Mouse (Mus musculus) midbrain, embryonic 11.5 days (tissue): ENCODE results near the gene Mrpl52. TPM values are rescaled to one million over a fixed set of nuclear protein-coding genes. Genes with fewer than 3 reads are reported as not detected.

Experiments
- ATAC-seq: fragments of 200-750 bp; cut with Nextera tagmentation; 2 replicates; pipeline ENCODE4 v1.8.0; 2017; ENCODE audit warnings: moderate TSS enrichment, moderate library complexity; ENCODE audit not compliant: low FRiP score
- DNase-seq: peaks from one replicate; pipeline ENCODE4 v3.0.0; 2015; ENCODE audit warnings: low spot score; ENCODE audit errors: missing footprints
- H3K27ac ChIP-seq: fragments of 300-500 bp; sonication (generic); 2 replicates; pipeline ENCODE4 v1.5.1; 2014; ENCODE audit warnings: low read depth, low read length
- H3K27me3 ChIP-seq: fragments of 300-500 bp; sonication (generic); 2 replicates; pipeline ENCODE4 v1.6.1; 2014; ENCODE audit warnings: mild to moderate bottlenecking, low read length, moderate library complexity, mixed read lengths; ENCODE audit not compliant: control insufficient read depth, insufficient read depth
- H3K36me3 ChIP-seq: fragments of 300-500 bp; sonication (generic); 2 replicates; pipeline ENCODE4 v1.6.1; 2014; ENCODE audit warnings: mild to moderate bottlenecking, low read length, moderate library complexity, mixed read lengths; ENCODE audit not compliant: control insufficient read depth, insufficient read depth
- H3K4me1 ChIP-seq: fragments of 300-500 bp; sonication (generic); 2 replicates; pipeline ENCODE4 v1.6.1; 2014; ENCODE audit warnings: low read length; ENCODE audit not compliant: control insufficient read depth, insufficient read depth
- H3K4me2 ChIP-seq: fragments of 300-500 bp; sonication (generic); 2 replicates; pipeline ENCODE4 v1.6.1; 2014; ENCODE audit warnings: mild to moderate bottlenecking, moderate library complexity
- H3K4me3 ChIP-seq: fragments of 300-500 bp; sonication (generic); 2 replicates; pipeline ENCODE4 v1.5.1; 2014; ENCODE audit warnings: low read depth, low read length
- H3K9ac ChIP-seq: fragments of 300-500 bp; sonication (generic); 2 replicates; pipeline ENCODE4 v1.6.1; 2014; ENCODE audit warnings: low read length
- H3K9me3 ChIP-seq: fragments of 300-500 bp; sonication (generic); 2 replicates; pipeline ENCODE4 v1.6.1; 2016; ENCODE audit warnings: low read length; ENCODE audit not compliant: control insufficient read depth
- WGBS: fragments of 180-500 bp; shearing (Covaris S2); extraction: QIAGEN DNeasy Blood & Tissue Kit; methylation state at CpG from one replicate; pipeline ENCODE4 v1.1.7; 2014; 5-methylcytosine and 5-hydroxymethylcytosine counted together
- polyA plus RNA-seq: library from polyadenylated mRNA; unstranded; fragments of >200 nt; fragmentation: Nextera tagmentation; extraction: Ambion mirVana; gene quantifications from 2 replicates; pipeline ENCODE4 v1.2.1, GENCODE M21; 2014

Gene Mrpl52
- 238 and 253 TPM in 2 replicates for polyA plus RNA-seq

- H3K36me3 ChIP-seq = no peaks in the 10 kb centered on the region
- peak; percentile 98 for DNase-seq
- ATAC-seq = peak; percentile 85
- H3K27me3 ChIP-seq = no peaks in the 10 kb centered on the region
- under 1% methylated on average over 48 of the region's 48 CpGs for WGBS
- no peaks in the 10 kb centered on the region for H3K9me3 ChIP-seq
- peak within 1 kb of the TSS; percentile 88 for H3K9ac ChIP-seq
- H3K4me3 ChIP-seq = peak within 1 kb of the TSS; percentile 86
- H3K4me2 ChIP-seq = peak within 1 kb of the TSS; percentile 52
- peaks cover 19% of the 10 kb centered on the region for H3K4me1 ChIP-seq
- peak within 1 kb of the TSS; percentile 76 for H3K27ac ChIP-seq
These were observed at the start of gene Mrpl52 for GRCm38 (mm10) chr14:54426689-54427398. TSS of gene Mrpl52 (plus strand) at chr14:54426909.

DNA sequence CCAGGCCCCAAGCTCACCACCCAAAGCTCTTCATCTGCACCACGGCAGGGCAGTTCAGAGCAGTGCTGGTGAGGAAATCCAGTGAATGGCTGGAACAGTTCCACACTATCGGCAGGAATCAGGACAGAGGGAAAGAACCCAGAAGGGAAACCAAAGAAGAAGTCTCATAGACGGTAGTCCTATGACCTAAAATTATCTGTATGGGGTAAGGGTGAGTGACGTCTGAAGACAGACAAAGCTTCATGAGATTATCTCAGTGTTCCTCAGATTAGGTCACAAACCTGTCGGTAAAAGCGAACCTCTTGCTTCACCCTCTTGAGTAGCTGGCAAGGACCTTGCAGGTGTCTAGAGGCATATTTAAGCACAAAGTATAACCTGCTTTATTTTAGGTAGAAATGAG is 49.5 kb upstream of the Mrpl52 start:
- Histone ChIP-seq H3K27ac (no peak overlapping the region), H3K4me3 (no peak overlapping the region), H3K36me3 (no peaks in the 10 kb centered on the region), H3K9ac (no peak overlapping the region), H3K27me3 (no peaks in the 10 kb centered on the region), H3K4me2 (no peak overlapping the region), H3K4me1 (no peaks in the 10 kb centered on the region), H3K9me3 (no peaks in the 10 kb centered on the region)
- 86% methylated on average over 6 of the region's 6 CpGs for WGBS
- ATAC-seq (no peak), DNase-seq (peak; percentile 39)

DNA sequence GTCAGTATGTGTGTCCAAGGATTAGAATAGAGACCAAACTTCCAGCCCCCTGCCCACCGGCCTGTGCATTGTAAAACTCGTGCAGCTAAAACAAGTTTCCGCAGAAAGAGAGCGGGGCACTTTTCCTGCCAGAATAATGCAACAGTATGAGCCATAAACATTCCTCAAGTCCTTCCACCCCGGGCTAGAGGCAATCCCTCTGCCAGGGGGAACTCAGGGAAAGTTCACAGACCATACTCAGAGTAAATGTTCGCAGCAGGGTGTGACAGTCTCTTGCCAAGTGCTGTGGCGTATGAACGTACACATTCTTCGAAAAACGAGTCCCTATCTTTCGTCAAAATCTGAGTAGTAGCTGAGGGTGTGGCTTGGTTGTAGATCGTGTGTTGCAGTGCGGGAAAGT is 47.1 kb upstream of the Mrpl52 start:
- Histone ChIP-seq H3K4me1 (no peaks in the 10 kb centered on the region; the same call in 1 of the 2 replicates), H3K9ac (no peak overlapping the region), H3K4me2 (no peak overlapping the region), H3K27ac (no peak overlapping the region), H3K9me3 (no peaks in the 10 kb centered on the region), H3K27me3 (no peaks in the 10 kb centered on the region), H3K36me3 (no peaks in the 10 kb centered on the region), H3K4me3 (no peak overlapping the region)
- ATAC-seq (no peak), DNase-seq (no peak)
- 87% methylated on average over 13 of the region's 13 CpGs for WGBS

DNA sequence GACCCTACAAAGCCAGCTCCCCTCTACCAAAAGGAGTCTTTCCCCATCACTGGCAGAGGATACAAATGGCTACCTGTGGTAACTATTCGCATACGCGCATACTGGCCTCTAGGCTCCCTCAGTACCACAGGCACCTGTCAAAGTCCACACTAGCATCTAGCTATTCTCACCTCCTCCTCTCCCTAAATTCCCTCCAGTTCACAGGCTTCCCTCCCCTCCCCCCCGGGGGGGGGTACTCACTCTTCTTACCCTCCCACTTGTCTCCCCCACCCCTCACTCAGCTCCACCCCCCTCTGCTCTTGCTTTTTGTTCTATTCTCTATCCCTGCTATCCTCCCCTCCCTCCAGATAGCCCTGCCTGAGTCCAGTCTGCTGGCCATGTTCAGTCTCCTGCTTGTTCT is 46.1 kb upstream of the Mrpl52 start:
- Histone ChIP-seq H3K4me2 (no peak overlapping the region), H3K36me3 (no peaks in the 10 kb centered on the region), H3K9ac (no peak overlapping the region), H3K27ac (no peak overlapping the region), H3K9me3 (no peaks in the 10 kb centered on the region), H3K27me3 (no peaks in the 10 kb centered on the region), H3K4me1 (no peaks in the 10 kb centered on the region; the same call in 1 of the 2 replicates), H3K4me3 (no peak overlapping the region)
- 68% methylated on average over 4 of the region's 4 CpGs for WGBS
- ATAC-seq (no peak), DNase-seq (peak; percentile 53)

DNA sequence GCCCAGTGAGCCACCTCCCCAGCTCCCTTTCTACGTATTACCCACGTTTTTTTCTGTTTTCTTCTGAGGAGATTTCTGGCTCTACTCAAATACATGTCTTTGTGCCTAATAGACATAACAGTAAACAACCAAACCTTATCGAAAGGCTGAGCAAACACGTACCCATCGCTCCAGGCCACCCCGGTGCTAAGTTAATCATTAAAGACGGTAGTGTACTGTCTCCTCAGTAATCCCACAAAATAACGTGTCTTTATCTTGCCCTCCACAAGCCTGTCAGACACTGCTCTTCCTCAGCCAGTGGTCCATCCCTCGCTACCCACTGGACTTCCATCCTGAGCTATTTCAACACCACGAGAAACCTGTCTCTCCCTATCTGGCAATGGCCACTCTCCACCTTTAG is 44.9 kb upstream of the Mrpl52 start:
- Histone ChIP-seq H3K9ac (no peak overlapping the region), H3K9me3 (no peaks in the 10 kb centered on the region), H3K36me3 (no peaks in the 10 kb centered on the region), H3K27me3 (no peaks in the 10 kb centered on the region), H3K27ac (no peak overlapping the region), H3K4me1 (no peaks in the 10 kb centered on the region; the same call in 1 of the 2 replicates), H3K4me3 (no peak overlapping the region), H3K4me2 (no peak overlapping the region)
- 88% methylated on average over 10 of the region's 10 CpGs for WGBS
- no peak for ATAC-seq
- no peak for DNase-seq

DNA sequence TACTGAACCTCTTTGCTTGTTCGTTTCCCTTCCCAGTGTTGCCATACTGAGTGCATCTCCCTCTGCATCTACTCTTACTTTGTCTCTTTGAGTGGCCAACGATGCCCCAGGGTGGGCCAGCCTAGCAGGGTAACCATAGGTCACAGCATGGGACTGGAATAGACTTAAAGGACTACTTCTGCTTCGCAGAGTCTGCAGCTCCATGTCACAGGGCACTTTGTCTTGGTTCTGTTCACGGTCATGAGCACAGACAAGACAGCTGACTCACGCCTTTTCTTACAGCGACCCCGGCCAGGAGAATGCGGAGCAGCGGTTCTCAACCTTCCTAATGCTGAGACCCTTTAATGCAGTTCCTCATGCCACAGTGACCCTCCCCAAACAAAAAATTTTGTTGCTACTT is 44.1 kb upstream of the Mrpl52 start:
- H3K9me3 ChIP-seq = no peaks in the 10 kb centered on the region
- no peaks in the 10 kb centered on the region; the same call in 1 of the 2 replicates for H3K4me1 ChIP-seq
- no peaks in the 10 kb centered on the region for H3K36me3 ChIP-seq
- ATAC-seq = no peak
- no peak overlapping the region for H3K27ac ChIP-seq
- peak; percentile 64 for DNase-seq
- no peak overlapping the region for H3K4me3 ChIP-seq
- H3K9ac ChIP-seq = no peak overlapping the region
- no peak overlapping the region for H3K4me2 ChIP-seq
- 68% methylated on average over 9 of the region's 9 CpGs for whole genome bisulfite sequencing
- H3K27me3 ChIP-seq = no peaks in the 10 kb centered on the region

DNA sequence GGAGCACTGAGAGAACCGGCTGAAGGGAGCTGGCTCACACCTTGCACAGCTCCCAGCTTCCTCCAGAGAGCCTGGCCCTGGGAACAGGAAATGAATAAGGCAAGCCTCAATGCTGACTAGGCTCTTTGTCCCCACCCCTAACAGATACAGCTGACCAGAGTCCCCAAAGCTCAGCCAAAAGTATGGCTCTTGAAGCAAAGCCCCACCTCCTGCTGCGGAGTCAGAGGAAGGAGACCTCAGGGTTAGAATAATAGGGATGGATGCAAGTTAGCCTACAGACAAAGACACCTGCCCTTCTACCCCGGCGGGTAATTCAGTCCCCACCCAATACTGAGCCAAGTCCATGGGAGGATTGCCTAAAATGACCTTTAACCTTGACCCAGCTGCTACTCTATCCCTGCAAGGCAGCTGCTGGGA is 43.3 kb upstream of the Mrpl52 start:
- H3K9ac ChIP-seq = no peak overlapping the region
- no peaks in the 10 kb centered on the region for H3K36me3 ChIP-seq
- no peaks in the 10 kb centered on the region; the same call in 1 of the 2 replicates for H3K4me1 ChIP-seq
- H3K4me2 ChIP-seq = no peak overlapping the region
- DNase-seq (peak; percentile 39), ATAC-seq (0 out of 2 replicates have a peak, but pooled peaks have one; percentile 35)
- H3K27me3 ChIP-seq = no peaks in the 10 kb centered on the region
- WGBS = 67% methylated on average over 4 of the region's 4 CpGs
- H3K4me3 ChIP-seq = no peak overlapping the region
- H3K27ac ChIP-seq = no peak overlapping the region
- H3K9me3 ChIP-seq = no peaks in the 10 kb centered on the region

DNA sequence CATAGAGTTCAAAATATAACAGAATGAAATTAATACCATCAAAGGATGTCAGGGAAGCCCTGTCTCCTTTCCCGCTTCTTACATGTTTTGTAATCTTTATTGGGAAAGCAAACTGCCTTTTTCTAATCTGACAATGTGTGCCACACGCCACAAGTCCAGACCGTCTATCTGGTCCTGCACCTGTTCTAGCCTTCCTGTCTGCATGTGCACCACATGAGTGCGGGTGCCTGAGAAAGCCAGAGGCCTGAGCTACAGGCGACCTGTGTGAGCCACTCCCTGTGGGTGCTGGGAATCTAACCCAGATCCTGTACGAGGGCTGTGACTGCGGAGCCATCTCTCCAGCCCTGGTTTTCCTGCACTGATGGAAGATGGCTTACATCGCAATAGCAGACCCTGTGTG is 42.3 kb upstream of the Mrpl52 start:
- H3K27me3 ChIP-seq = no peaks in the 10 kb centered on the region
- no peaks in the 10 kb centered on the region for H3K36me3 ChIP-seq
- no peak overlapping the region for H3K9ac ChIP-seq
- ATAC-seq (no peak), DNase-seq (no peak)
- H3K4me1 ChIP-seq = no peaks in the 10 kb centered on the region; the same call in 1 of the 2 replicates
- H3K27ac ChIP-seq = no peak overlapping the region
- WGBS = 91% methylated on average over 8 of the region's 8 CpGs
- H3K4me3 ChIP-seq = no peak overlapping the region
- H3K4me2 ChIP-seq = no peak overlapping the region
- H3K9me3 ChIP-seq = no peaks in the 10 kb centered on the region

- ATAC-seq = no peak
- 85% methylated on average over 7 of the region's 7 CpGs for whole genome bisulfite sequencing
- no peak overlapping the region for H3K27ac ChIP-seq
These were observed 40.6 kb upstream of the Mrpl52 start for GRCm38 (mm10) chr14:54385968-54386618.

More at GRCm38 (mm10) chr14:54385968-54386618, 40.6 kb upstream of the Mrpl52 start:
- H3K4me3 ChIP-seq = no peak overlapping the region
- no peaks in the 10 kb centered on the region for H3K27me3 ChIP-seq
- no peaks in the 10 kb centered on the region for H3K9me3 ChIP-seq
- H3K9ac ChIP-seq = no peak overlapping the region
- DNase-seq = peak; percentile 51
- H3K4me2 ChIP-seq = no peak overlapping the region
- no peaks in the 10 kb centered on the region; the same call in 1 of the 2 replicates for H3K4me1 ChIP-seq
- no peaks in the 10 kb centered on the region for H3K36me3 ChIP-seq
